Mouse (Mus musculus) hindbrain, embryonic 13.5 days (tissue): ENCODE results near the gene Yipf7. TPM values are rescaled to one million over a fixed set of nuclear protein-coding genes. Genes with fewer than 3 reads are reported as not detected.

Experiments
- ATAC-seq: fragments of 200-750 bp; cut with Nextera tagmentation; 2 replicates; pipeline ENCODE4 v1.8.0; 2017; ENCODE audit warnings: moderate TSS enrichment; ENCODE audit not compliant: low FRiP score
- H3K27ac ChIP-seq: fragments of 300-500 bp; sonication (generic); 2 replicates; pipeline ENCODE4 v1.5.1; 2015; ENCODE audit warnings: inconsistent platforms, mild to moderate bottlenecking, moderate library complexity
- H3K27me3 ChIP-seq: fragments of 300-500 bp; sonication (generic); 2 replicates; pipeline ENCODE4 v1.6.1; 2015; ENCODE audit warnings: mild to moderate bottlenecking, inconsistent platforms
- H3K36me3 ChIP-seq: fragments of 300-500 bp; sonication (generic); 2 replicates; pipeline ENCODE4 v1.6.1; 2015; ENCODE audit warnings: mild to moderate bottlenecking, inconsistent platforms
- H3K4me1 ChIP-seq: fragments of 300-500 bp; sonication (generic); replicated peaks from 2 replicates; pipeline ENCODE4 v1.6.1; 2015; ENCODE audit warnings: inconsistent platforms
- H3K4me2 ChIP-seq: fragments of 300-500 bp; sonication (generic); 2 replicates; pipeline ENCODE4 v1.6.1; 2015; ENCODE audit warnings: inconsistent platforms, mild to moderate bottlenecking, moderate library complexity
- H3K4me3 ChIP-seq: fragments of 300-500 bp; sonication (generic); 2 replicates; pipeline ENCODE4 v1.5.1; 2015; ENCODE audit warnings: mild to moderate bottlenecking, inconsistent platforms
- H3K9ac ChIP-seq: fragments of 300-500 bp; sonication (generic); 2 replicates; pipeline ENCODE4 v1.6.1; 2015; ENCODE audit warnings: mild to moderate bottlenecking, inconsistent platforms
- H3K9me3 ChIP-seq: fragments of 300-500 bp; sonication (generic); 2 replicates; pipeline ENCODE4 v1.6.1; 2016; ENCODE audit warnings: inconsistent platforms
- WGBS: fragments of 180-500 bp; shearing (Covaris S2); methylation state at CpG from one replicate; pipeline ENCODE4 v1.1.7; 2015; 5-methylcytosine and 5-hydroxymethylcytosine counted together
- polyA plus RNA-seq: library from polyadenylated mRNA; unstranded; fragments of >200 nt; fragmentation: Nextera tagmentation; extraction: Ambion mirVana; gene quantifications from 2 replicates; pipeline ENCODE4 v1.2.1, GENCODE M21; 2015

Yipf7 gene
- polyA plus RNA-seq = not detected in 2 replicates

DNA sequence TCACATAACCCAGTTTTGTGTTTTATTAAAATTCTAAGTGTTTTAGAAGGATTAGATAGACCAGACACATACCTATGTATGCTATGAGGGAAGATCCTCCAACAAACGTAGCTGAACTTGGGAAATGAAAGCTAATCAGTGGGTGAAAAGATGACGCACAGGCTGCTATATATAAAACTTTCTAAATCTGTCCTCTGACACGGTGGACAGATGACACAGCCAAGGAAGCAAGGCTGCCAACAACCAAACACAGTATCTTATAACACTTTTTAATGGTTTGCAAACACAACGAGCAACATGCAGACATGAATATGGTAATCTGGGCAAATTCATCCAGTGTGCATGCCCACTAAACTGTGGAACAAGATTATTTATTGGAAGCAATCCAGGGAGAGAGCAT, at the start of gene Yipf7:
Gene Yipf7 (minus strand): TSS at position 160 of the 400 bp plus-strand sequence.
- no peaks in the 10 kb centered on the region for H3K27me3 ChIP-seq
- no peak within 1 kb of the TSS for H3K27ac ChIP-seq
- no peak within 1 kb of the TSS for H3K4me2 ChIP-seq
- 84% methylated on average over 4 of the region's 4 CpGs for WGBS
- ATAC-seq = no peak
- H3K4me3 ChIP-seq = no peak within 1 kb of the TSS
- H3K36me3 ChIP-seq = no peaks in the 10 kb centered on the region
- H3K4me1 ChIP-seq = no peaks in the 10 kb centered on the region
- H3K9me3 ChIP-seq = no peaks in the 10 kb centered on the region
- no peak within 1 kb of the TSS for H3K9ac ChIP-seq

DNA sequence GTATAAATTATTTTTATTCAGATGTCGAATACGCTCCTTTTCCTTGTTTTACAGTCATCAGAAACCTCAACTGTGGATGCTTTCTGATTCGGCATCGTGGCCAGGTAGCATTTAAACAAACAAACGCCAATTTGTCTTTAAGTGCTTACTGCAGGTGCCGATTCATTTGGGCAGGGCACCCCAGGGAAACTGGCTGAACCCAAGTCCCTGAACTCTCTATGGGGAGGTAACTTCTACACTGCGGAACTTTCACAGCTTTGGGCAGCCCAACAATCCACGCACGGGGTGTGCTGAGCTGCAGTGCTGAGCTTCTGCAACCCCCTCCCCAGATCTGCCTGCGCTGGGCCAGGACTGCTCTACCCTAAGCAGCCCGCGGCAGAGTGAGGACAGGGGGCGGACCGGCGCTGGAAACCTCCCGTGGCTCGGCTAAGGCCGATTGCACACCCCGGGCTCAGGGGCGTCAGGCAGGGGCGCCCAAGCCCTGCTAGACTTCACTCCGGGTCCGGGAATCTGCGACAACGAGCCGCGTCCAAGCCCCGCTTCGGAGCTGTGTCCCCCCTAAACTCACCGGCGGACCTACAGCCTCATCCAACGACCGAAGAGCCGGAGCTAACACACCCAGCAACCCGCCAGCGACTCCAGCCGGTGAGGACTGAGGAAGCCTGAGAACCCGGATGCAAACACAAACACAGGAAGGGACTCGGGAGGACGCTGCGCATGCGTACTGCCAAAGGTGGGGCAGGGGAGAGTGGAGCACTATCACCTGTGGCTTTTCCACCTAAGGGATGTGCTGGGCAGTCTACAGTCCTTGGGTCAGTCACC, 49.4 kb upstream of the Yipf7 start, which contains the start of gene Gnpda2:
Gene Gnpda2 (minus strand): TSS at position 701 of the 822 bp plus-strand sequence.
- Histone ChIP-seq H3K9ac (peak within 1 kb of the TSS; percentile 91), H3K27me3 (no peaks in the 10 kb centered on the region), H3K36me3 (peaks cover 13% of the 10 kb centered on the region; the same call in 1 of the 2 replicates), H3K27ac (peak within 1 kb of the TSS; percentile 91), H3K4me3 (peak within 1 kb of the TSS; percentile 74), H3K4me1 (peaks cover 7% of the 10 kb centered on the region), H3K9me3 (no peaks in the 10 kb centered on the region), H3K4me2 (peak within 1 kb of the TSS; percentile 76)
- ATAC-seq = peak; percentile 99
- WGBS = 4% methylated on average over 42 of the region's 42 CpGs

DNA sequence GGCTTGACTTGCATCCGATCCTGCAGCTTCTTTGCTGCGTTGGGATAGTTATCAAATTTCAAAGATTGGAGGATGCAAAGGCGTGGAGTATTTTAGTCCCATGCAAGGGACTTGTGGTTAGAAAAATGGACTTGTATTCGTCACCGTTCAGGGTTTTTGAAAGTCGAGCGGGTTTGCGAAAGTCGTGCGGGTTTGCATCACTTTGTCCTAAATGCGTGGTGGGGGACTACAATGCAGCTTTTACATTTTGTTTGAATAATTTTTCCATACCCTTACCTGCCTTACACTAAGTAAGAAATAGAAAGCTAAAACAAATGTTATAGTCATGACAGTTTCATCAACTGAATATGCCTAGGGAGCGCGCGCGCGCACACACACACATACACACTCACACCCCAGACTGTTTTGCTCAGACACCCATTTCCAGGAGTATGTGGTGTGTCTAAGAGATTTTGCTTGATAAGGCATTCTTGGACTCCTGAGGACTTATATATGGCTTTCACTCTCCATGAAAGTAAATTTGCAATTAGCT, 15.0 kb upstream of the Yipf7 start:
- H3K27me3 ChIP-seq = no peaks in the 10 kb centered on the region
- peak overlapping the region; percentile 94 for H3K9ac ChIP-seq
- 18% methylated on average over 16 of the region's 16 CpGs for WGBS
- peaks cover 18% of the 10 kb centered on the region for H3K36me3 ChIP-seq
- ATAC-seq = peak; percentile 34; the same call in 1 of the 2 replicates
- H3K4me1 ChIP-seq = peaks cover 10% of the 10 kb centered on the region
- no peaks in the 10 kb centered on the region for H3K9me3 ChIP-seq
- peak overlapping the region; percentile 75 for H3K4me3 ChIP-seq
- H3K4me2 ChIP-seq = peak overlapping the region; percentile 69
- H3K27ac ChIP-seq = peak overlapping the region; percentile 92

DNA sequence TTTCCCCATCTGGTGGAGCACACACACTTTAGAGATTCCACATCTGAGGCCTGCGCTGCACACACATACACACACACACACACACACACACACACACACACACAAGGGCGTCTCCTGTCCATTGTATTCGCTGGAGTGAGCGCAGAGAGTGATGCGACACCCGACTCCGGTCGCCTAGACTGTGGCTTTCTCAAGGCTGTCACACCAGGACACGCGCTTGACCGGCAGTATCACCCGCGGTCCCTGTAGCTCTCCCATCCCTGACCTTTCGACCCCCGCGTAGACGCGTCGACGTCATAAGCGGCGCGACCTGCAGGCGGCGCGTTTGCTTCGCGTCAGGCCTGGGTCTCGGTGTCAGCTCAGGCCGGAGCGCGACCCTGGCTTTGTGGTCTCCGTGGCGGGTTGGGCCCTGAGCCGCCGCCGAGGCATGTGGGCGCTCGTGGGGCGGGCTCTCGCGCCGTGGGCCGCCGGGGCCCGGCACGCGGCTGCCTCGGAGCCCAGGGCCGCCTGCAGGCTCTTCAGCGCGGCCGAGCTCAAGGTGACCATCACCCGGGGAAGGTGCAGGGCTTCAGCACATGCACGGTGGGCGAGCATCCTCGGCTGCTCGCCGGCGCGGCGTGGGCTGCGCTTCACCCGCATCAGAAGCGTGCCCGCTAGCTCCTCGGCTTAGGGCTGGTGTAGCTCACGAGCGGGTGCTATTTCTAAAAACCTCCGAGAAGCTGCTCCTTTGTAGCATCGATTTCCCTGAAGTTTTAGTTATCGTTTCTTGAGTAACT, 14.4 kb upstream of the Yipf7 start, which contains the start of gene Guf1:
Gene Guf1 (plus strand): TSS at position 296 of the 776 bp plus-strand sequence.
- WGBS = under 1% methylated on average over 71 of the region's 72 CpGs
- H3K27me3 ChIP-seq = no peaks in the 10 kb centered on the region
- H3K4me2 ChIP-seq = peak within 1 kb of the TSS; percentile 69
- no peaks in the 10 kb centered on the region for H3K9me3 ChIP-seq
- H3K4me1 ChIP-seq = peaks cover 10% of the 10 kb centered on the region
- H3K36me3 ChIP-seq = peaks cover 15% of the 10 kb centered on the region
- peak within 1 kb of the TSS; percentile 94 for H3K9ac ChIP-seq
- H3K27ac ChIP-seq = peak within 1 kb of the TSS; percentile 92
- ATAC-seq = peak; percentile 95
- peak within 1 kb of the TSS; percentile 75 for H3K4me3 ChIP-seq

DNA sequence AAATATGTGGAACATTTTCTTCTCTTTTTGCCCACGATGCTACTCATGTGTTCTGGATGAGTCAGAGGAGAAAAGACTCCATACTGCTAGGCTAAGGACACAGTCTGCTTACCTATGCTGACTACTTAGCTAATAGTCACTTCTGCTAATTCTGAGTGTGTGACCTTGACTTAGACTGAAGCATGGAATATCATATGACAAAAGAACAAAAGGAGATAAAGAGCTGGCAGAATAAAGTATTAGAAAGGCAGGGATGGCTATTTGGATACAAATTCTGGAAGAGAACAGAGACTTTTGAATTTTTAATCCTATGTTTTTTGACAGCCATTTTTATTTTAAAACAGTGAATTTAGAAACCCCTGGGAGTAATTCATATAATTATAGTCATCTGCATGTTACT, 768 bp downstream of the Yipf7 start:
- 76% methylated on average over 1 of the region's 1 CpGs for WGBS
- Histone ChIP-seq H3K4me2 (no peak overlapping the region), H3K9me3 (no peaks in the 10 kb centered on the region)

DNA sequence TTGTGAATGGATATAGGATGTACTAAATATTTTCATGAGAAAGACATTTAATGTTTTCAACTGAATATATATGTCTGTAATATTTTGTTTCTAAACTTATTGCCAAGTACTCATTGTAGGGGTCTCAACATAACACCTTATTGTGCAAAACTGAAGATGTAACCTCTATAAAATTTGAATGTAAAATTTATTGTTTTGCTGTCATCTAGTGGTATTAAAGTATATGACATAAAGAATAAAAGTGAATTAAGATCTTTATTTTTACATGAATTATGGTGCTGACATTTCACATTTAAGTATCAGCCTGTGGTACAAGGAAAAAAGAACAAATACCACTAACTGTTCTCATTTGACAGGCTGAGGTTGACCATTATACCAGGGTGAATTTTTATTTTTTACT, 18.5 kb downstream of the Yipf7 start:
- Histone ChIP-seq H3K4me1 (no peaks in the 10 kb centered on the region; the same call in 1 of the 2 replicates), H3K9me3 (no peaks in the 10 kb centered on the region), H3K36me3 (no peaks in the 10 kb centered on the region), H3K27ac (no peak overlapping the region), H3K4me2 (no peak overlapping the region), H3K4me3 (no peak overlapping the region), H3K9ac (no peak overlapping the region), H3K27me3 (no peaks in the 10 kb centered on the region)
- no peak for ATAC-seq

More for the DNA sequence above, 768 bp downstream of the Yipf7 start:
- no peaks in the 10 kb centered on the region for H3K36me3 ChIP-seq
- H3K27me3 ChIP-seq = no peaks in the 10 kb centered on the region
- no peak overlapping the region for H3K9ac ChIP-seq
- ATAC-seq = no peak
- no peak overlapping the region for H3K27ac ChIP-seq
- no peak overlapping the region for H3K4me3 ChIP-seq
- no peaks in the 10 kb centered on the region for H3K4me1 ChIP-seq

DNA sequence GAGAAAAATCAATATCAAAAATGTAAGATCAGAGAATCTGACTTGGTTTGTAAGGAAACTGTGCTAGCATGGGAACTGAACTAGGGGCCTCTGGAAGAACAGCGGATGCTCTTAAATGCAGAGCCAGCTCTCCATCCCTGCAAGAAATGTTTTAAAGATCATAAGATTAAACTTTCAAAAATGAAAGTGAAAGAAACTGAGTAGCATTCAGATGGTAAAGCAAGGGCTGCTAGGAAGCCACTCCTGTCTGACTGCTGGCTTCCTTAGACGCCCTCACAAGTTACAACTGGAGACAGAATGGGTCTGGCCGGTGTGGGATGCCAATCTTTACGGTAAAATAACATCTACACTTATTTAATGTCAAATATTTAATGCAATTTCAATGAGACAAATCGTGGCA, 20.4 kb downstream of the Yipf7 start:
- no peak for ATAC-seq
- Histone ChIP-seq H3K36me3 (no peaks in the 10 kb centered on the region), H3K4me3 (no peak overlapping the region), H3K9me3 (no peaks in the 10 kb centered on the region), H3K4me1 (no peaks in the 10 kb centered on the region; the same call in 1 of the 2 replicates), H3K9ac (no peak overlapping the region), H3K4me2 (no peak overlapping the region), H3K27me3 (no peaks in the 10 kb centered on the region), H3K27ac (no peak overlapping the region)
- 74% methylated on average over 5 of the region's 5 CpGs for WGBS

DNA sequence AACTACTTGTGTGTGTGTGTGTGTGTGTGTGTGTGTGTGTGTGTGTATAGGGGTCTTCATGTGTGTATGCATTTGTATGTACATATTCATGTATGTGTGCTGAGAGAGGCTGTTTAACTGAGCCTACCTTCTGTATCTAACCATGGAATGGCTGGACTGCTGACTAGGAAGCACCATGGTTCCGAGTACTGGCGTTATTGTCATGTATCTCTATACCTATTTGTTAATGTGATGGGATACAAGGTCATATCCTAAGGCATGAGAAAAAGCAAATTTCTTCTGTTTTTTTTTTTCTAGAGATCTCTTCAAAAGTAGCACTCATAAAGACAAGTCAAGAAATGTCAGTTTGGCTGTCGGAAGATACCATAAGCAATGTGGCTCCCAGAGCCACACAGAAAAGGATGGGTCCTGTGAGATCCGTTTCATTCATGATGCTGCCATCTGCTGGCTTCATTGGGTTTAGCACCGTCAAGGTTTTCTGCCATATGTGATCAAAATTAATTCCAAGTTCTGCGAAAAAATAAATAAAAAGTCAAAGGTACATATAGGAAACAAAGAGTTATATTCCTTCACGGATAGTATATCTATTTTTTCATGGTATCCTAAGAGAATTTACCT, 21.7 kb downstream of the Yipf7 start:
- ATAC-seq = peak; percentile 73; the same call in 1 of the 2 replicates
- 36% methylated on average over 7 of the region's 7 CpGs for WGBS

DNA sequence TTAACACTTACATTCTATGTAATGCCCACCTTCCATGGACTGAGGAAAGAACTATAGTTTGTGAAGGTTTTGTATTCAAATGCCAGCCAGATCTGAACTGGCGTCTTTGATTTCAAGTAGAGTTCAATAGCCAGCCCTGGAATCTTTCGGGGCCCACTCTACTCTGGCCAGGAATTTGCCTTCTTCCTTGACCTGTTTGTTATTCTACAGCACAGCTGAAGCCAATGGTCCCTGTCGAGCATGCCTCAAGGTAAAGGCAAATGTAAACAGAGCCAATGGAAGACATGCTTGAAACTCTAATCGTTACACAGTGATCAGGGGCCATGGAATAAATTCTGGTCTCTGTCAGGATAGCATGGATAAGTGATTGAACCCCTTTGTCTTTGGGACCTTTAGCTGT, 30.2 kb downstream of the Yipf7 start:
- H3K4me3 ChIP-seq = no peak overlapping the region
- WGBS = 79% methylated on average over 4 of the region's 4 CpGs
- no peak for ATAC-seq
- no peaks in the 10 kb centered on the region for H3K4me1 ChIP-seq
- H3K36me3 ChIP-seq = no peaks in the 10 kb centered on the region
- no peak overlapping the region for H3K9ac ChIP-seq
- H3K9me3 ChIP-seq = no peaks in the 10 kb centered on the region
- no peak overlapping the region for H3K4me2 ChIP-seq
- H3K27me3 ChIP-seq = no peaks in the 10 kb centered on the region
- no peak overlapping the region for H3K27ac ChIP-seq

More for the DNA sequence above, 21.7 kb downstream of the Yipf7 start:
- H3K4me1 ChIP-seq = no peaks in the 10 kb centered on the region; the same call in 1 of the 2 replicates
- no peaks in the 10 kb centered on the region for H3K27me3 ChIP-seq
- H3K4me3 ChIP-seq = no peak overlapping the region
- no peaks in the 10 kb centered on the region for H3K36me3 ChIP-seq
- H3K4me2 ChIP-seq = no peak overlapping the region
- H3K9ac ChIP-seq = no peak overlapping the region
- H3K27ac ChIP-seq = no peak overlapping the region
- H3K9me3 ChIP-seq = no peaks in the 10 kb centered on the region

DNA sequence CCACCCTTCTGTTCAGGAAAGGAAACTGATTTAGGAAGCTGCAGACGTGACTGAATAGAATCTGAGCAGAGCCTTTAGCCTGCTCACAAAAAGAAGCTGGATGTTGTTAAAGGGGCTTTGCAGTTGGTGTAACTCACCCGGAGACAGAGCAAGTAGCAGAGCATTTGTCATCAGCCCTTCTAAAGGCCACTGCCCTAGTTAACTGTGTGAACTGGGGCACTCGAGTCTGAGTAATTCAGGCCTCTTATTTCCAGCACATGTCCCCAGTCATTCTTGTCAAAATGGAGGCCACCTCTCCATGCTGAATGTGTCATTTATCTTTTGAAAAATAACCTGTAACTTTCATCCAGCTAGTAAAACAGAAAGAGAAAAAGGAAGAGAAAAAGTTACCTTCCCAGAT, 30.8 kb downstream of the Yipf7 start:
- no peak for ATAC-seq
- no peak overlapping the region for H3K9ac ChIP-seq
- no peaks in the 10 kb centered on the region for H3K9me3 ChIP-seq
- 50% methylated on average over 3 of the region's 3 CpGs for WGBS
- H3K27me3 ChIP-seq = no peaks in the 10 kb centered on the region
- no peak overlapping the region for H3K4me3 ChIP-seq
- no peak overlapping the region for H3K4me2 ChIP-seq
- H3K4me1 ChIP-seq = no peaks in the 10 kb centered on the region
- H3K36me3 ChIP-seq = no peaks in the 10 kb centered on the region
- no peak overlapping the region for H3K27ac ChIP-seq

DNA sequence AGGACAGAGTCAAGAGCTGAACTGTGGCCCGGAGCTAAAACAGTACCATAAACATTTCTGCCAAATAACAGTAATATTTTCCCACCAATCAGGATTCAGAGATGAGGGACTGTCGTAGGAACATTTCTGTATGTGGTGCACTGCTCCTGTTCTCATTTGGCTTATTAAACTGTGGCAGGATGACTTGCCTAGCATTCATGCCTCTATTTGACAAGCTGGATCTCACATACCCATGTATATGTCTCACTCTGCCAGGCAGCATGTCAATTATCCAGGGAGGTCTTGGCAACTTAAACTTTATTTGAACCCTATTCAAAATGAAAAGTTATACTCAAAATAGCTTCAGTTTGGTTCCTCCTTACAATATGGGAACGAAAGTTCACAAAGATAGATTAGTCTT, 35.4 kb downstream of the Yipf7 start:
- no peak overlapping the region for H3K9ac ChIP-seq
- ATAC-seq = no peak
- no peaks in the 10 kb centered on the region for H3K4me1 ChIP-seq
- no peak overlapping the region for H3K4me3 ChIP-seq
- H3K27ac ChIP-seq = no peak overlapping the region
- no peaks in the 10 kb centered on the region for H3K9me3 ChIP-seq
- WGBS = 90% methylated on average over 3 of the region's 3 CpGs
- no peaks in the 10 kb centered on the region for H3K36me3 ChIP-seq
- H3K4me2 ChIP-seq = no peak overlapping the region
- no peaks in the 10 kb centered on the region for H3K27me3 ChIP-seq

DNA sequence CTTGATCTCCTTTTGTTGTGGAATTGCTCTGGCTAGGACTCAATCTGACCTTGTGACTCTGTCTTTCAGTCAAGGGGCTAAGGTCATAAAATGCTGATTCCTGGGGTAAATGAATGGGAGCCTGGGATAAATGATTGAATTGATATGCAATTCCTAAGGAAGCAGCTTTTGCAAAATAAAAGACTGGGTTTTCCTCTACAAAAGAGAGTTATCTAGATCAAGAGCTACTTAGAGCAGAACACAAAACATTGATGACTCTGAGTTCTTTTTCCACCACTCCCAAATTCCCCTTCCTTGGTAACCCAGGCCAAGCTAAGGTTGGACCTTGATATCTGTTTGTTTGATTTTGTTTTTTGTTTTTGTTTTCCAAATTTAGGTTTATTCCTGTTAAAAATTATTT, 53.4 kb downstream of the Yipf7 start:
- Histone ChIP-seq H3K27ac (no peak overlapping the region), H3K4me2 (no peak overlapping the region), H3K27me3 (no peaks in the 10 kb centered on the region), H3K9me3 (no peaks in the 10 kb centered on the region), H3K4me3 (no peak overlapping the region), H3K36me3 (no peaks in the 10 kb centered on the region), H3K4me1 (no peaks in the 10 kb centered on the region), H3K9ac (no peak overlapping the region)
- no peak for ATAC-seq
